Mouse (Mus musculus): Measurements from ENCODE around the gene Plrg1. TPM values are rescaled to one million over a fixed set of nuclear protein-coding genes. Genes with fewer than 3 reads are reported as not detected.

Plrg1 gene
- polyA plus RNA-seq, 1 experiment from 2014 or later: 118 TPM

GRCm38 (mm10) chr3:83111485-83112261 is 56.4 kb downstream of the Plrg1 start:
- Histone ChIP-seq H3K27ac (no peak overlapping the region), H3K36me3 (replicated peaks) (no peaks in the 10 kb centered on the region), H3K27me3 (peaks cover 59% of the 10 kb centered on the region), H3K4me3 (replicated peaks) (no peak overlapping the region), H3K9ac (no peak overlapping the region), H3K4me1 (peaks cover 7% of the 10 kb centered on the region), H3K9me3 (no peaks in the 10 kb centered on the region), H3K4me2 (no peak overlapping the region)
- no peak for ATAC-seq (ENCODE audit: low FRiP score)
- 49% methylated on average over 7 of the region's 7 CpGs for WGBS

- no peak overlapping the region for H3K4me3 ChIP-seq (replicated peaks)
- H3K9ac ChIP-seq: no peak overlapping the region
- H3K4me1 ChIP-seq: peaks cover 7% of the 10 kb centered on the region
- no peak overlapping the region for H3K4me2 ChIP-seq
- ATAC-seq (ENCODE audit: low FRiP score): peak; percentile 63; the same call in 1 of the 2 replicates
- WGBS: 24% methylated on average over 3 of the region's 3 CpGs
- H3K27me3 ChIP-seq: peaks cover 54% of the 10 kb centered on the region
- H3K9me3 ChIP-seq: no peaks in the 10 kb centered on the region
- no peak overlapping the region for H3K27ac ChIP-seq
- no peaks in the 10 kb centered on the region for H3K36me3 ChIP-seq (replicated peaks)
Measured at GRCm38 (mm10) chr3:83112869-83113268, 57.5 kb downstream of the Plrg1 start.

GRCm38 (mm10) chr3:83114946-83115345 is 59.6 kb downstream of the Plrg1 start:
- Histone ChIP-seq H3K9ac (no peak overlapping the region), H3K9me3 (no peaks in the 10 kb centered on the region), H3K4me2 (no peak overlapping the region), H3K27me3 (peaks cover 42% of the 10 kb centered on the region), H3K36me3 (replicated peaks) (no peaks in the 10 kb centered on the region), H3K4me3 (replicated peaks) (no peak overlapping the region), H3K4me1 (peaks cover 7% of the 10 kb centered on the region), H3K27ac (no peak overlapping the region)
- no peak for ATAC-seq (ENCODE audit: low FRiP score)
- 67% methylated on average over 1 of the region's 1 CpGs for WGBS

GRCm38 (mm10) chr3:83117592-83117991 is 62.3 kb downstream of the Plrg1 start:
- Histone ChIP-seq H3K27ac (no peak overlapping the region), H3K9ac (no peak overlapping the region), H3K4me3 (replicated peaks) (no peak overlapping the region), H3K9me3 (no peaks in the 10 kb centered on the region), H3K4me1 (peaks cover 4% of the 10 kb centered on the region), H3K27me3 (peaks cover 26% of the 10 kb centered on the region), H3K36me3 (replicated peaks) (no peaks in the 10 kb centered on the region), H3K4me2 (no peak overlapping the region)
- ATAC-seq (ENCODE audit: low FRiP score): no peak
- WGBS: 69% methylated on average over 10 of the region's 10 CpGs

Other genes with a start within 250 kb of the Plrg1 start
- 1.9 and 2.1 TPM in 2 replicates for gene Rbm46, start 179.0 kb upstream of the Plrg1 start, polyA plus RNA-seq (2016; fragmentation: Nextera tagmentation; extraction: Ambion mirVana)
- gene Lrat, start 151.5 kb upstream of the Plrg1 start, polyA plus RNA-seq (2016; fragmentation: Nextera tagmentation; extraction: Ambion mirVana): not detected in 2 replicates
- not detected in 2 replicates for gene Fgg, start 47.8 kb upstream of the Plrg1 start, polyA plus RNA-seq (2016; fragmentation: Nextera tagmentation; extraction: Ambion mirVana)
- not detected in 2 replicates for gene Fga, start 29.4 kb upstream of the Plrg1 start, polyA plus RNA-seq (2016; fragmentation: Nextera tagmentation; extraction: Ambion mirVana)
- gene Fgb, start 5.7 kb upstream of the Plrg1 start, polyA plus RNA-seq (2016; fragmentation: Nextera tagmentation; extraction: Ambion mirVana): not detected in 2 replicates
- 0.12 and 0.15 TPM in 2 replicates for gene Dchs2, start 72.4 kb downstream of the Plrg1 start, polyA plus RNA-seq (2016; fragmentation: Nextera tagmentation; extraction: Ambion mirVana)